Mouse (Mus musculus) heart, embryonic 11.5 days (tissue): ENCODE results near the gene Mrpl36. TPM values are rescaled to one million over a fixed set of nuclear protein-coding genes. Genes with fewer than 3 reads are reported as not detected.

ENCODE experiments used
- ATAC-seq: fragments of 200-750 bp; cut with Nextera tagmentation; replicated peaks from 2 replicates; pipeline ENCODE4 v1.8.0; 2017; ENCODE audit warnings: moderate library complexity; ENCODE audit not compliant: insufficient number of reproducible peaks, low FRiP score, low TSS enrichment
- H3K27ac ChIP-seq: fragments of 300-500 bp; sonication (generic); 2 replicates; pipeline ENCODE4 v1.5.1; 2014; ENCODE audit warnings: mild to moderate bottlenecking, low read depth, low read length
- H3K27me3 ChIP-seq: fragments of 300-500 bp; sonication (generic); 2 replicates; pipeline ENCODE4 v1.6.1; 2014; ENCODE audit warnings: mild to moderate bottlenecking, low read length, mixed read lengths; ENCODE audit not compliant: control insufficient read depth, insufficient read depth
- H3K36me3 ChIP-seq: fragments of 300-500 bp; sonication (generic); 2 replicates; pipeline ENCODE4 v1.6.1; 2014; ENCODE audit warnings: mild to moderate bottlenecking, low read length, moderate library complexity, mixed read lengths; ENCODE audit not compliant: control insufficient read depth, insufficient read depth
- H3K4me1 ChIP-seq: fragments of 300-500 bp; sonication (generic); 2 replicates; pipeline ENCODE4 v1.6.1; 2014; ENCODE audit warnings: low read length; ENCODE audit not compliant: control insufficient read depth, insufficient read depth
- H3K4me2 ChIP-seq: fragments of 300-500 bp; sonication (generic); 2 replicates; pipeline ENCODE4 v1.6.1; 2014; ENCODE audit warnings: mild to moderate bottlenecking, moderate library complexity
- H3K4me3 ChIP-seq: fragments of 300-500 bp; sonication (generic); 2 replicates; pipeline ENCODE4 v1.5.1; 2014; ENCODE audit warnings: low read depth, low read length
- H3K9ac ChIP-seq: fragments of 300-500 bp; sonication (generic); 2 replicates; pipeline ENCODE4 v1.6.1; 2014; ENCODE audit warnings: mild to moderate bottlenecking, low read depth, low read length, moderate library complexity
- H3K9me3 ChIP-seq: fragments of 300-500 bp; sonication (generic); replicated peaks from 2 replicates; pipeline ENCODE4 v1.6.1; 2016; ENCODE audit warnings: low read length; ENCODE audit not compliant: control insufficient read depth
- WGBS: fragments of 180-500 bp; shearing (Covaris S2); extraction: QIAGEN DNeasy Blood & Tissue Kit; methylation state at CpG from one replicate; pipeline ENCODE4 v1.1.7; 2014; ENCODE audit not compliant: insufficient replicate concordance; 5-methylcytosine and 5-hydroxymethylcytosine counted together
- polyA plus RNA-seq: library from polyadenylated mRNA; unstranded; fragments of >200 nt; fragmentation: Nextera tagmentation; extraction: Ambion mirVana; gene quantifications from 2 replicates; pipeline ENCODE4 v1.2.1, GENCODE M21; 2014

Mrpl36 gene
- polyA plus RNA-seq, 1 experiment from 2014 or later: 170 TPM

GRCm38 (mm10) chr13:73304729-73305128, 23.6 kb upstream of the Mrpl36 start:
- peak; percentile 43; the same call in 1 of the 2 replicates for ATAC-seq
- Histone ChIP-seq H3K4me1 (peaks cover 31% of the 10 kb centered on the region), H3K4me2 (no peak overlapping the region), H3K27ac (peak overlapping the region; percentile 85), H3K4me3 (no peak overlapping the region), H3K27me3 (peaks cover 5% of the 10 kb centered on the region; the same call in 1 of the 2 replicates), H3K36me3 (no peaks in the 10 kb centered on the region), H3K9me3 (no peaks in the 10 kb centered on the region), H3K9ac (no peak overlapping the region)
- WGBS: 29% methylated on average over 6 of the region's 6 CpGs

- H3K4me3 ChIP-seq: no peak overlapping the region
- 50% methylated on average over 8 of the region's 8 CpGs for WGBS
- H3K27me3 ChIP-seq: peaks cover 5% of the 10 kb centered on the region; the same call in 1 of the 2 replicates
- H3K4me2 ChIP-seq: no peak overlapping the region
- no peaks in the 10 kb centered on the region for H3K36me3 ChIP-seq
- peak overlapping the region; percentile 85; the same call in 1 of the 2 replicates for H3K27ac ChIP-seq
- H3K9me3 ChIP-seq: no peaks in the 10 kb centered on the region
- H3K9ac ChIP-seq: peak overlapping the region; percentile 34; the same call in 1 of the 2 replicates
- ATAC-seq: no peak
- peaks cover 30% of the 10 kb centered on the region for H3K4me1 ChIP-seq
Observed at GRCm38 (mm10) chr13:73305398-73306084, 22.8 kb upstream of the Mrpl36 start.

GRCm38 (mm10) chr13:73306085-73306410, 22.3 kb upstream of the Mrpl36 start:
- H3K4me2 ChIP-seq: no peak overlapping the region
- H3K27ac ChIP-seq: peak overlapping the region; percentile 85
- H3K27me3 ChIP-seq: peaks cover 5% of the 10 kb centered on the region; the same call in 1 of the 2 replicates
- H3K4me1 ChIP-seq: peaks cover 29% of the 10 kb centered on the region
- H3K36me3 ChIP-seq: no peaks in the 10 kb centered on the region
- no peak overlapping the region; the same call in 1 of the 2 replicates for H3K9ac ChIP-seq
- ATAC-seq: no peak
- no peak overlapping the region for H3K4me3 ChIP-seq
- 48% methylated on average over 4 of the region's 4 CpGs for WGBS
- H3K9me3 ChIP-seq: no peaks in the 10 kb centered on the region

GRCm38 (mm10) chr13:73306430-73306829, 21.9 kb upstream of the Mrpl36 start:
- H3K9me3 ChIP-seq: no peaks in the 10 kb centered on the region
- peaks cover 29% of the 10 kb centered on the region for H3K4me1 ChIP-seq
- no peak for ATAC-seq
- H3K4me3 ChIP-seq: no peak overlapping the region
- H3K36me3 ChIP-seq: no peaks in the 10 kb centered on the region
- peak overlapping the region; percentile 85; the same call in 1 of the 2 replicates for H3K27ac ChIP-seq
- peaks cover 5% of the 10 kb centered on the region; the same call in 1 of the 2 replicates for H3K27me3 ChIP-seq
- WGBS: 63% methylated on average over 4 of the region's 4 CpGs
- H3K9ac ChIP-seq: no peak overlapping the region; the same call in 1 of the 2 replicates
- H3K4me2 ChIP-seq: no peak overlapping the region

- Histone ChIP-seq H3K4me1 (peaks cover 17% of the 10 kb centered on the region; the same call in 1 of the 2 replicates), H3K27me3 (peaks cover 8% of the 10 kb centered on the region; the same call in 1 of the 2 replicates), H3K27ac (no peak overlapping the region), H3K9ac (no peak overlapping the region), H3K9me3 (no peaks in the 10 kb centered on the region), H3K4me2 (no peak overlapping the region), H3K36me3 (no peaks in the 10 kb centered on the region), H3K4me3 (no peak overlapping the region)
- 23% methylated on average over 8 of the region's 8 CpGs for WGBS
- peak; percentile 63; the same call in 1 of the 2 replicates for ATAC-seq
Observed at GRCm38 (mm10) chr13:73310183-73310929, 18.0 kb upstream of the Mrpl36 start.

- Histone ChIP-seq H3K27me3 (no peaks in the 10 kb centered on the region), H3K9me3 (no peaks in the 10 kb centered on the region), H3K4me1 (peaks cover 10% of the 10 kb centered on the region; the same call in 1 of the 2 replicates), H3K9ac (no peak overlapping the region), H3K4me2 (no peak overlapping the region), H3K27ac (no peak overlapping the region), H3K4me3 (no peak overlapping the region), H3K36me3 (peaks cover 39% of the 10 kb centered on the region)
- no peak for ATAC-seq
- 93% methylated on average over 4 of the region's 4 CpGs for WGBS
Observed at GRCm38 (mm10) chr13:73320048-73320447, 8.3 kb upstream of the Mrpl36 start.

- 83% methylated on average over 10 of the region's 10 CpGs for WGBS
- H3K9ac ChIP-seq: no peak overlapping the region
- H3K36me3 ChIP-seq: peaks cover 34% of the 10 kb centered on the region
- no peak overlapping the region for H3K27ac ChIP-seq
- H3K4me2 ChIP-seq: no peak overlapping the region
- no peaks in the 10 kb centered on the region for H3K27me3 ChIP-seq
- ATAC-seq: no peak
- H3K4me1 ChIP-seq: peaks cover 11% of the 10 kb centered on the region
- H3K4me3 ChIP-seq: no peak overlapping the region
- no peaks in the 10 kb centered on the region for H3K9me3 ChIP-seq
Observed at GRCm38 (mm10) chr13:73322626-73323025, 5.7 kb upstream of the Mrpl36 start.

- Histone ChIP-seq H3K9me3 (no peaks in the 10 kb centered on the region), H3K4me3 (no peak overlapping the region), H3K27ac (no peak overlapping the region), H3K9ac (no peak overlapping the region), H3K4me1 (peaks cover 11% of the 10 kb centered on the region), H3K36me3 (peaks cover 27% of the 10 kb centered on the region), H3K4me2 (no peak overlapping the region), H3K27me3 (no peaks in the 10 kb centered on the region)
- ATAC-seq: no peak
- WGBS: 90% methylated on average over 4 of the region's 4 CpGs
Observed at GRCm38 (mm10) chr13:73323406-73323805, 4.9 kb upstream of the Mrpl36 start.
